Mouse (Mus musculus): ENCODE results near the gene Txnl4b. TPM values are rescaled to one million over a fixed set of nuclear protein-coding genes. Genes with fewer than 3 reads are reported as not detected.

Txnl4b gene
- total RNA-seq, 1 experiment from 2014 or later = 11.0 TPM

DNA sequence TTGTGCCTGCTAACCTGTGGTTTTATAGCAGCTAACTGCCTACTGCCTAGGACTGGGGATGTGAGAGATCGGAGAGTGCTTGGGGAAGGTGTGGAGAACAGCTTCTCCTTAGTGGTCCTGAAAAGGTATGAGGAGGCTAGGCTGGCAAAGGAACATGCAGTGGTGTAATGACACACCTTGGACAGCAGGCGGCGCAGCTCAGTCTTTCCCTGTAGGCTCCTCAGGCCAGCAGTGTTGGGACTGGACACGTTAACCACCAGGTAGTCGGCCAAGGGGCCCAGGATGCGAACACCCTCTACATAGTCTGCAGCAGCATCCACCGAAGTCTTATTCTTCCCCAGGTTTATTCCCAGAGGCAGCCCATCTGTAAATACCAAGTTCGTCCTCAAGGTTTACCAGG, 30.2 kb downstream of the Txnl4b start:
- peak; percentile 75 for DNase-seq

DNA sequence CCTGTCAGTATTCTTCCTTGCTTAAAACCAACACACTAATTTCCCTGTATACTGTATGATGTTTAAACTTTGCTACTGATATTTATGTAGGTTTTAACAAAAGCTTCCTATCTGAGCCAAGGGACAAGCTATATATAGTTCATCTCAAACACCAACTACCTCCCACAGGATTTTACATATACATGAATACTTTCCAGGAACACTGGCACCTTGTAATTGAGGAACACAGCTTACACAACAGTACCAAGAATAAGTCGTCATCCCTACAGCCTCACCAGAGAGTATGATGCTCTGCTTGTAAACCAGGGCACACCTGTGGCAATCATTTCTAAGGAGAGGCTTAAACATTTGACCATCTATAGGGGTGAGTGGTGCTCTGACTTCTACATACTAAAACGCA, 41.0 kb downstream of the Txnl4b start:
- DNase-seq = no peak

DNA sequence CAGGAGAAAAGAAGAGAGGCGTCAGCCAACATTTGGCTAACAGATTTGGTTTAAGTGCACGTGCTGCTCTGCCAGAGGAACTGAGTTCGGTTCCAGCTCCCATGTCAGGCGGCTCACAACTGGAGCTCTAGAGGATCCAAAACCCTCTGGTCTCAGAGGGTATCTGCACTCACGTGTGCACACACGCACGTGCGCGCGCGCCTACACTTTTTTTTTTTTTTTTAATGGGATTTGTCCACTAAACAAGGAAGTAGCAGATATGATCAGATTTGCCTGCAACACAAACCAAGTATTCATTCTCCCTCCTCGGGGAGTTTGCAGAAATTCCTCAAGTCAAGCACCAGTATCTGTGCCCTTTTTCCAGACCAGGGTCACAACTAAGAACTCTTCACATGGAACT, 42.0 kb downstream of the Txnl4b start:
- DNase-seq = no peak

DNA sequence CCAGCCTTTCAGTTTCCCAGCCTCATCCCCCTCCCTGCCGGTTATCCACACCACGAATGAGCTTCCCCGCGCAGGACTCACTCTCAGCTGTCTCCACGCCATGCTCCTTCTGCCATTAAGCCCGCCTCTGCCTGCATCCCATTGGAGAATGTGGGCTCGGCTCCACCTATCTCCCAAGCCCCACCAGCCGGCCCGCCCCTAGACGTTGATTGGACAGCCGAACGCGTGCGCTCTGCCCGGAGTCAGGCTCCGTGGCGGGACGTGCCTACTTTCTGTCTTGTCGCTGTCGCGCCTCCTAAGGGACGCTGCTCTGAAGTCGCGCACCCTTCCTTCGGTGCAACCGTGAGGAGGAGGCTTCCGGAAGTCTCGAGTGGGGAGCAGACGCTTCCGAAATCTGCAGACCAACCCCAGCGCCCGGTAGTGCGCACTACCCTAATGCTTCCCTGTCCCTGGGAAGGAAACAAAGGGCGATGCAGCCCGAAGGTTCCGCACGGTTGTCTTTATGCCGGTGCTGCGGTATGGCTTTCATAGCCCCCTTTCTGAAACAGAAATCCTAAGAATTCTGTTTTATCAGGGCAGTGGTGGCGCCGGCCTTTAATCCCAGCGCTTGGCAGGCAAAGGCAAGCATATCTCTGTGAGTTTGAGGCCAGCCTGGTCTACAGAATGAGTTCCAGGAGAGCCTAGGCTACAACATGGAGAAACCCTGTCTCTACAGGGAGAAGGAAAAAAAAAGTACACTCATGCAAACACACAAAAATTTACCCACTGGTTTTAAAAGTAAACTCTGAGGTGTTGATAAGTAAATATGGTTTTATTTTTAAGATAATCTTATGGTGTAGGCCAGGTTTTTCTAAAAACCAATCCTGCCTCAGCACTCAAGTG, 42.8 kb downstream of the Txnl4b start, which contains the start of gene Dhodh:
Gene Dhodh (minus strand): TSS at position 403 of the 882 bp plus-strand sequence.
- peak; percentile 98 for DNase-seq

DNA sequence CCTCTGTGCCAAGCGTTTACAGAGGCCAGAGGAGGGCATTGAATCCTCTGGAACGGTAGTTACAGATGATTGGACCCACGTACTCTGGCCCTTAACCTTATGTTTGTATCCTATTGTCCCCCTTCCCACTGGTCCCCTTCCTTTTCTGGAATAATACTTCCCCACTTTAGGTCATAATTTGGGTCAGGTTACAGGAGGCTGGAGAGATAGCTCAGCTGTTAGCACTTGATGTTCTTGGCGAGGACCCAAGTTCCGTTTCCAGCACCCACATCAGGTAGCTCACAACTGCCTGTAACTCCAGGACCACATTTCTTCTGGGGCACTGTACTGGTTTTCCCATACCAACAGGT, 43.4 kb downstream of the Txnl4b start:
- peak; percentile 40 for DNase-seq

DNA sequence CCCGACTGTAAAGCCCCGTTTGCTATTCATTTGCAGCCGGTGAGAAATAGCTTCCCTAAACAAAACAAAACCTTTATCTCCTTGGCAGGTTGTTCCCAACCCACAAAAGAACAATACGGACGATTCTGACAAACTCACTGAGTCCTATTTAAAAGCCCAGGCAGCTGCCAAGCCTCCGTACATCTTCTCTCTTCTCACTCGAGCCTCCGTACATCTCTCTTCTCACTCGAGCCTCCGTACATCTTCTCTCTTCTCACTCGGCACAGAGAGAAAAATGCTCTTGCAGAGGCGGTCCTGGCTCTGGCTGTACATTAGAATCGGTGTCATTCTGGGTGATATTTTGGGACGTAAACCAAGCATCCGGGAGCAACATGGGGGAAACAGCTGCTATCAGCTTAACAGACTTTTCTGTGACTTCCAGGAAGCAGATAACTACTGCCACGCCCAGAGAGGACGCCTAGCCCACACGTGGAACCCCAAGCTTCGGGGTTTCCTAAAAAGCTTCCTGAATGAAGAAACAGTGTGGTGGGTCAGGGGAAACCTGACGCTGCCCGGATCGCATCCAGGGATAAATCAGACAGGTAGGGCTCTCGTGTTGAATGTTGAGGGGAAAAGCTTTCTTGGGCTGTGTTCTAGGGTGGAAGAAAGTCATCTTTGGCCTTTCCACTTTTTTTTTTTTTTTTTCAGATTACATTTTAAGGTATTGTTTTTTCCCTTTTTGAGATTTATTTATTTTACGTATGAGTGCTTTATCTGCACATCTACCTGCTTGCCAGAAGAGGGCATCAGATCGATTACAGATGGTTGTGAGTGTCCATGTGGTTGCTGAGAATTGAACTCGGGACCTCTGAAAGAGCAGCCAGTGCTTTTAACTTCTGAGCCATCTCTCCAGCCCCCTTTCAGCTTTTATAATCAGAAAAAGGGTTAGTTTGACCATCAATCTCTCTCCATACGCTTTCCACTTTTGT, 48.8 kb downstream of the Txnl4b start, which contains the start of gene Pkd1l3:
Gene Pkd1l3 (plus strand): TSS at position 275 of the 968 bp plus-strand sequence.
- DNase-seq = no peak

DNA sequence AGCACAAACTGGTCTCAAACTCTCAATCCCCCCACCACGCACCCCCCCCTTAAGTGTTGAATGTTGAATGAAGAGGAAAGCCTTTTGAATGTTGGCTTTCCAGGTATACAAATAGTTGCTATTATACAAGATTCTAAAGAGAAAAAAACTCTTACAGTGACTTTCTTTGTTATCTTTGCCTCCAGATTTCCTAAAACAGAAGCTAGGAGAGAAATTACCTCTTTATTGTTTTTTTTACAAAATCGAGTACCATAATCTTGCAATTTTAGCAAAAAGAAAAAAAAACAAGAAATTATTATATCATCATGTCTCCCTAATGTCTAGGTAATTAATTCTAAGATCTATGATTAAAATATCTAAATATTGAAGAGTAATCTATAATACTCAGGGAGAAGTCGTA, 49.9 kb downstream of the Txnl4b start:
- DNase-seq = no peak

Other genes starting within 250 kb of the Txnl4b start
- not detected in 2 replicates for gene Pmfbp1, start 71.9 kb upstream of the Txnl4b start, total RNA-seq (2021)
- 24.9 and 27.2 TPM in 2 replicates for gene Dhx38, start within 50 bp of the Txnl4b start, total RNA-seq (2021)
- 115 and 578 TPM in 2 replicates for gene Hp, start 13.3 kb downstream of the Txnl4b start, total RNA-seq (2021)
- gene Dhodh, start 42.8 kb downstream of the Txnl4b start, total RNA-seq (2021) = 22.7 and 23.9 TPM in 2 replicates
- gene Pkd1l3, start 48.6 kb downstream of the Txnl4b start, total RNA-seq (2021) = 0.11 and 0.15 TPM in 2 replicates
- gene Ist1, start 127.4 kb downstream of the Txnl4b start, total RNA-seq (2021) = 75.4 and 85.1 TPM in 2 replicates
- gene Zfp821, start 139.7 kb downstream of the Txnl4b start, total RNA-seq (2021) = 10.9 and 13.4 TPM in 2 replicates
- 41.2 and 47.6 TPM in 2 replicates for gene Atxn1l, start 171.8 kb downstream of the Txnl4b start, total RNA-seq (2021)
- gene Ap1g1, start 212.7 kb downstream of the Txnl4b start, total RNA-seq (2021) = 80.0 and 81.2 TPM in 2 replicates

Measured in adrenal gland, postnatal 14 days (tissue).